Mouse (Mus musculus) CH12F3 (cell line): ENCODE measurements around the gene Lsamp.
"Not testable (repeated sequence)": the region's sequence is repeated elsewhere in the genome, so short reads cannot be mapped to it uniquely, and the experiment has no call there.

Source experiments
- in situ Hi-C: fragments of 300-500 bp; cut with MboI; formaldehyde crosslinking; loops from 2 replicates; pipeline ENCODE4 v1.14.3; 2020; ENCODE audit warnings: low sequenced_read_pairs

Gene Lsamp

DNA sequence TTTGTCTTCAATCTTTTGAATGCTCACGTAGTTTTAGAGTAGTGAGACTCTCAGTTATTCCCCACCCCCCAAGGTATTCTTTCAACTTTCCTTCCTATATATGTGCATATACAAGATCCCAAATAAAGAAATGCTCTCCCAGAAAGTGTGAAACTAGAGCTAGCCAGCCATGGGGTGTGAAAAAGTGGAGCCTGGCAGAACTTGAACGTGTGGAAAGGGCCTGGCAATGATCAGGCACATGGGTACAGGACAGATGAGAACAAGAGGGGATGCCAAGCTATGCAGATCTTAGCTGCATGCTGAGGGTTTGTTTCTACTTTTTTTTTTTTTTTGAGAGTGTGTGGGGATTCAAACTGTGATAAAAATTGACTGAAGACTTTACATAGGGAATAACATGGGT lies 1916.6 kb downstream of the Lsamp start:
- in situ Hi-C loops: no loop called here

DNA sequence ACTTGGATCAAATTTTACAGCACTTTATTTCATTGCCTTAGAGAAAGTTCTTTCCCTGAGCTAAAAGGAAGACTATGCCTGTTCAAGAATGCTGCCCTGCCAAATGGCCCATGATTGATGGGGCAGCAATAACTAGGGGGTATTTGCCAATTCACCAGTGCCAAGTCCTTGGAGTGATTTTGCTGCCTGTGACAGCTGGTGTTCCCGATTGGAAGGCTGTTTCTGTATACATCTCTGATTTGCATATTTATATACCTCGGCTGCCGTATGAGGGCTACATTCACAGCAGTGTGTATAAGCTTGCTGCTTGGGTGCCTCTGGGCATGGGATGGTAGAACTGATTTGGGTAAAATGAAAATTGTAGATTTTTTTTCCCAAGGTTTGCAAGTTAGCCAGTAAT lies 1919.5 kb downstream of the Lsamp start:
- in situ Hi-C loops: no loop called here

DNA sequence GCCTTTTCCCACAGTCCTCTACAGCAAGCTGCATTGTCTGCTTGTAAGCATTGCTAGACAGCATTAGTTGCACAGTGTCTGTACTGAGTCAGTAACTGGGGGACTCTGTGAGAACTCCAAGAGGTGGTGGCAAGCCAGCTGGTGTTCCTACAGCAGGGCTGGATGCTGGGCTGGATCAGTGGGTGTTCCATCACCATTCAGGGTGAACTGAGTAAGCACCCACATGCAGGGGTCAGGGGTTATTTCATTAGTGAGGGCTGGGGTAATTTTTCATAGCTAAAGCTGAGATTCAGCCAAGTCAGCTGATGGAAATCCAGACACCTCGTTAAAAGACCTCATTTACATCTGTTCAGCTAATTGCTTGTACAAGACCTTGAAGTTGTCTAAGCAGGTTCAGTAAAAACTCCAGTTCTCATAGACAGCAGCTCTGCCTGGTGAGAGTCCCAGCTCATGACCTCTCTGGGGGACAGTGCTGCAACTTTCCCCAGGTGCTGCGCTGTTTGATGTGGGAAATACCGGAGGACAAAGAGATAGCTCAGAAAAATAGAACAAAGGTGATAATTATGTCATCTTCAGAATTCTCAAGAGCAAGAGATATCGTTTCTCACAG lies 1928.5 kb downstream of the Lsamp start:
- in situ Hi-C loops: no loop called here

DNA sequence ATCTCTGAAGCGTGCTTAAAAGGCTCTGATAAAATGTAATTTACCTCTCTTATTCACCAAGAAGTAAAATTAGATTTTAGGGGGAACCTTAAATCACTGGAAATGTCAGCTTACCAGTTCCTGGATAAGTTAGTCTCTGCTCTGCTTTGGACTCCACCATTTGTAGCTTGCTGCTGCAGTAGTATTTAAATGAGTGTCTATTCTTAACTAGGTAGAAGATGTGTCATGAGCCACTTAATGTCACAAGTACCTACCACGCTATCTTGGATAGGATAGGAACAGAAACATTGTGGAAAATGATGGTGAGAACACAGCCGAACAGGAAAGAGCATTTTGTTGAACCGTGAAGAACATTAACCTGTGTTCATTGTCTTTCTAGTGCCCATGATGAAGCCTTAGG lies 1929.2 kb downstream of the Lsamp start:
- in situ Hi-C loops: no loop called here

DNA sequence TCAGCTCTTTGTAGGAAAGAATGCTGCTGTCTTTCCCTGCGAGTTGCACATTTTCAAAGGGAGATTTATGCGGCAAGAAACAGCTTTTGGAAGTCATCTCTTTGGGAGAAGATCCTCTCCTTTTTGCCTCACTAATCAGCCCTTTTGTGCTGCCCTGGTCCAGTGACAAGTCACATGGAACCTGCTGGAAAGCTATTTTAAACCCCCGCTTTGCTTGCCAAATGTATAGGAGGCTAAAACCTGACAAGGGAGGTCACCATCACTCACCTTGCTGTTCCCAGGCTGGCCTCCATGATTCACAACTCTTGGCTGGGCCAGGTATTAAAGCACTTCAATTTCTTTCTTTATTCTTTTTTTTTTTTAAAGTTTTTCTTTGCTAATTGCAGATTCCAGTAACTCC lies 1932.2 kb downstream of the Lsamp start:
- in situ Hi-C loops: no loop called here

DNA sequence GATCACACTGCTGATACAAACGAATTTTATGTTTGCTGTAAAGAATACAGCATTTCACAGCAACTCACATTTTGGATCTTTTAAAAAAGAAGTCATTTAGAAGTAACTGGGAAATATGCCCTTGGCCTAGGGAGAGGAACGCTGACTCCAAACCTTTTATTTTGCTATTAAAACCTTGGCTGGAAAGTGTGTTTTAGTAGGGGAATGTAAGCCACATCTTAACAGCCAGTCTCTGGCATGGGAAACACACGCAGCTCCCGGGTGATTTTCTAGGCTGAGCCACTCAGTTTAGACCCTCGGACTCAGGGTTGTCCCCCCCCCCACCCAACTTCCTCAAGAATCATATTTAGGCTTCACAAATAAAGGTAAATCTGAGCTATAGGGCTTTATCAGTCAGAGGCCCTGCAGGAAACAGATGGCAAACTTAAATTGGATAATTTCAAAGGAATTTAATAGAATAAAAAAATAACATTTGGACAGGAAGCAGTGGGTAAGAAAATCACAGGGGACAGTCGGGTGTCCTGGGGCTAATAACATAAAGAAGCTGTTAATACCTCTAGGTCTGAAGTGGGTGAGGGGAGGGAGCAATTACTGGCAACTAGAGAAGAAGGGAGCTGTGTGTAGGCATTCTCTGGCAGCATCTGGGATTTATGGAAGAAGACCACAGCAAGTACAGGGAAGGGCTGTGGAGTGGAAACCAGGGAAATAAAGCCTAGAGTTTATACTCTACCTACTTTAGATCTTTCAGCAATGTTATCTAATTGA lies 1933.1 kb downstream of the Lsamp start:
- in situ Hi-C loops: no loop called here

DNA sequence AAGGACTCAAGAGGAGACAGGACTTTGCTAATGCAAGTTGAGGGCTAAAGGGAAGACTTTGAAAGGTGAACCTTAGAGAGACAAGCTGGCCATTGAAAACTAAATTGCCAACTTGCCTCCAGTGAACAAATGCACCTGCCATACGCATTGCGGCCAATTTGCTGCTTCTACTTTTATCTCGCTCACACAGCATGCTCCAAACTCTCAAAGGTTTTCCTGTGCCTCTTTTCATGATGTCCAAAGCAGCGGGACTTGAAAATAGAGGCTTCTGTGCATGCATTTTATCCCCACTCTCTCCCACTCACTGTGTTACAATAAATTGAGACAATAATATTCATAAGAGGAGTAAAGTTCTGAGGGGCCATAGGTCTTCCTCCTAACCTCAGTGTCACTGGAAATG lies 1945.4 kb downstream of the Lsamp start:
- in situ Hi-C loops: no loop called here

DNA sequence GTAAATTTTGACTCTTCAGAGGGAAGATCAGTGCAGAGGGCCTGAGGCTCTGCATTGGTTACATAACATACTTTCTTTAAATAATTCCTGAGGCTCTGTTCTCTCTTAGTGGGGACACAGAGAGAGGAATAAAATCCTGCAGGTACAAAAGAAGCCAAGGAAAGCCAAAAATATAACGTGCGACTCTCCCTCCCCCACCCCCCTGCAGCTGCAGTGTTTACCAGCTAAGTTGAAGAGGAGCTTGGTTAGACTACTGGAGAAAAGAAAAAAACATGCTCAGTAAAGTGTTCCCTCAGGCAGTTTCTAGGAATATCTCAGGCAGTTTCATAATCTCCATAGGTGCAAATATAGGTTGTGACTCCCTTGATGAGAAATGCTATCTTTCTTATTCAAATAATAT lies 1951.5 kb downstream of the Lsamp start:
- in situ Hi-C loops: no loop called here

DNA sequence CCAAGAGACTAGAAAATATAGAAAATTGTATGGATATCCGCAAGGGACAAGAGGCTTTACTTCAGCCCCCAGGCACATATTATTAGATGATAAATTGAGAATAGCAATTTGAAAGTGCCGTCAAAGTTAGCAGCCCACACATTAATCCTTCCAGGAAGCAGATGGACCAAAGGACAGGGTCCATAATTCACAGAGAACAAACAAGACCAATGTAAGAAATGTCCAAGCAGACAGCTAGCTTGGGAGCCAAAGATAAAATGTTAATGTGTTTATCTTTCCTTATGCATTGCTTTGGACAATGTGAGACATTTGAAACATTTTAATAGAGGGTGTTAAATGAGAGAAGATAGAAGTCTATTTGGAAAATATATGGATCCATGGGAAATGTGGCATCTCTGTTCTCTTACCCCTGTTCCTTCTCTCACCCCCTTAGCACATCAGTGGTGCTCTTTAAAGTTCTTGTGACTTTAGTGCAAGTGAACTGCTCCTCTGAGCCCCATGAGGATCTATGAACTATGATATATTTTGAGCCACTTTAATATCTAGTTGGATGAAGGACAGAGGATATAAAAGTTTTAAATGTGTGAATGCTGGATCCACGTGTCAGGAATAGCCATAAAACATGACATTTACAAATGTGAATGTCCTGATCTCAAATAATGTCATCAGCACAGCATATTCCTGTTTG lies 1952.9 kb downstream of the Lsamp start:
- in situ Hi-C loops: no loop called here

DNA sequence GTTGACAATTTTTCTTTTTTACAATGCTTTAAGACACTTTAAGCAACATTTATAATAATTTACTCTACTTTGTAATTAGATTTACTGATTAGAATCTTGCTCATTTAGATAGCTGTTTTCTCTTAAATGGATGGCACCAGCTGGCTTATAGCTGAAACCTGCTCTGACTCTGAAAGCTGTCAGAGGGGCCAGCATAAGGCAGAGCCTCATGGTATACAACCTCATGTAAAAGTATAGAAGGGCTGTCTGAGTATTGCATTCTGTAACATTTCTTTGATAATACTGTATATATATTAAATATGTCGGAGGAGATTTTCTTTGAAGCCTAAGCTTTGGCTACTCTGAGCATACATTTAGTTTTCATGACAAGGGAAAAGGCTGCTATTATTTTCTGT lies 1953.4 kb downstream of the Lsamp start:
- in situ Hi-C loops: no loop called here

DNA sequence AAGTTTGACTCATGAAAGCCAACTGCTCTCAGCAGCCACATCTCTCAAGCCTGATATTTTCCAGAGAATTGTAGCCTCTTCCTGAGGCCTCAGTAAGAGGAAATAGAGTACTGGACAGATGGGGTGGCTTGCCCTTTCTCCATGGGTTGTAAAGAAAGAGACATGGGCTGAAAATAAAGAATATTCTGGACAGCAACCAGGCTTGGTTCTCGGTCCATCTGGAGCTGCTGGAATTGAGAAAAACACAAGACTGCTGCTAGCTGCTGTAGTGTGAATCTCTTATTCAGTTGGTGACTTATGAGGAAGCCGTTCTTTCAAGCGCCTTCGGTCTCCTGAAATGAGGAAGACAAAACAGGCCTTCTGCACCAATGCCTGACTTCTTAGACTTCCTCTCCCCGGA lies 1954.1 kb downstream of the Lsamp start:
- in situ Hi-C loops: no loop called here

DNA sequence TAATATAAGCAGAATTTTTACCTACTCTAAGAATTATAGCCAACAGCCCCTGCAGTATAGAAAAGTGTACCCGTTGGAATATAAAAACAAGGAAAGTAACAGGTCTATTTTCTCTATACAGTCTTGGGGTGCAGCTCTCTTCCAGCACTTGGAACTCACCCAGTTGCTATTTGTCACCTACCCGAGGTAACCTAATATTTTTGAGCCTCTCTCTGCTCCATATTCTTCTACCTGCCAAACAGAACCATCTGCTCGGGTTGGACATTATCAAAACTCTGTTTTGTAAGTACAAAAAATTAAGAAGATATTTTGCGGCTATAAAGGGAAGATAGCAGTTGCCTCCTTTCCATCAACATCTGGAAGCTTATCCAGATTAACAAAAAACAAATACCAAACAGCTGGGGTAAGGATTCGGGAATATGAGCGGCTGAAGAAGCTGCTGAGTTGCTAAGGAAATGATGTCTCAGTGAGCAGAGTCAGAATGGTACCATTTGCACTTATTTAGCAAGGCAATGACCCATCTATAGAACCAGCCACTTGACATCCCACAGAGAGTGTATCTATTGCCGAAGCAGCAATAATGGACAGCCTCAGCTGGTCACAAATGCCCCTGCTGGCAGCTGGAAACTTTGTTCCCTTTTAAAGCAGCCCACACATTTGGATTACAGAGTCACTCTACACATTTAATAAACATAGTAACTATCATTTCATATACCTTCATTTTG lies 1957.6 kb downstream of the Lsamp start:
- in situ Hi-C loops: no loop called here

DNA sequence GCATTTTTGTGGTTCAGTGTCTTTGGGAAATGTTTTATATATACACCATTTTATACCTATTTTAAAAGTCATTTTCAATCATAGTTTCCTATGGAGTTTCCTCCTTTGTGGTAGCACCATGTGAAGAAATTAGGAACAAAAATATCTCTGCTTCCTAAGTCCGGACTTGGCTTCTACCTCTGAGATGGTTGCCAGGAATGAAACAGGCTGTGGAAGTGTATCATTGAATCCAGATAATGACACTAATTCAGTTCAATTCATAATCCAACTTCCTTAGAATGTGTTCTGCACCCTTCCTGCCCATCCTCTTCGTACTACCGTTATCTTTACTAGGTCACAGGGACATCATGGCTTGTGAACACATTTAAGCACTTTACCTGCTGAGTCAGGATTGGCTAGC lies 1973.7 kb downstream of the Lsamp start:
- in situ Hi-C loops: no loop called here

DNA sequence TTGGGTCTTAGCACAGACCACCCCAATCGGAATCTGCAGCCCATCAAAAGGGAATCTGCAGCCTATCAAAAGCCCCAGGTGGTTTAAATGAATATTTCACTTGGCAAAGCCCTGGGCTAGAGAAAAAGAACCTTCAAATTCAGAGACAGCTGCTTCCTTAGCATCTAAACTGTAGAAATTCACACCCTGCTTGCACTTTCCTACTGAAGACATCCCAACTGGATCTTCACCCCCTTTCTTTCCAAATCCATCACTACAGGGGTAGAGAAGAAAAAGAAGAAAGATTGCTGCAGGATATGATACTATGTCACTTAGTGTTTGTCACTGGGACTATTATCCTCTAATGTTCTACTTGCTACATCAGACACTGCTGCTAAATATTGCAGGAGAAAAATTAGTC lies 1981.5 kb downstream of the Lsamp start:
- in situ Hi-C loops: no loop called here

DNA sequence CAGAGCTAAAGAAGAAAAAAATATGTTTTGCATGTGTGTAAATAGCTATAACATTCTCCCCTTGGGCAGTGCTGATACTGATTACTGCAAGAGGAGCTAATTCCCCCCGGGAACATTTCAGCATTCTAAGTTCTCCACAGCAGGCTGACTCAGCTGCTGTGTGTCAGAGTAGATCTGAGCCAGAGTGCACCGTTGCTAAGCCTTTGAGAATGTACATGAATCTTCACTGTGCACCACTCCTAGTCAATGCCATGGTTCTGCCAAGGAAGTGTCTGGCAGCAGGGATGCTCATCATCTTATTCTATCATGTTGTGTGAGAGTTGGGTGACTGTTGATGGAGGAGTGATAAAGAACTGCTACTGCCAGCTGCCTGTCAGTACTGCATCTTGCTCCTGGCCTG lies 1985.1 kb downstream of the Lsamp start:
- in situ Hi-C loops: no loop called here

DNA sequence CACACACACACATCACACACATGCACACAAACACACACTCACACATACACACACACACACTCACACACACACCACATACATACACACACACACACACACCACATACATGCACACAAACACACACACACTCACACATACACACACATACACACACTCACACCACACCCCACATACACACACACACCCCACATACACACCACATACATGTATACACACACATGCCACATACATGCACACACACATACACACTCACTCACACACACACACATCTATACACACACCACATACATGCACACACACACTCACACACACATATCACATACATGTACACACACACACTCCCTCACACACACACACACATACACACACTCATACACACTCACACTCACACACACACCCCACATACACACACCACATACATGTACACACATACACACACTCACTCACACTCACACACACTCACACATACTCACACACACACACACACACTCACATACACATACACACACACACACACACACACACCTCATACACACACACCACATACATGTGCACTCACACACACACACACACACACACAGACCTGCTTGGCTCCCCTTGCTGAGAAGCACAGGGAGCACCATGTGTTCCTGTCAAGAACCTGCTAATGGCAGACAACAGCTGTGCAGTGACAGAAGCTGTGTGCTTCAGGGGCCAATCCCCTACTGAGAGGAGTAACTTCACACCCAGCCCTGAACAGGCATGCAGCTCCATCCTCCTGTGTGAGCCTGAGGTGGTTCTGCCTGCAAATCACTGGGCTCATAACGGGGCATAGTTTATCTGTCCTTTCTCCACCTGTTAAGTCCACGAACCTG lies 1990.9 kb downstream of the Lsamp start:
- in situ Hi-C loops: no loop called here

DNA sequence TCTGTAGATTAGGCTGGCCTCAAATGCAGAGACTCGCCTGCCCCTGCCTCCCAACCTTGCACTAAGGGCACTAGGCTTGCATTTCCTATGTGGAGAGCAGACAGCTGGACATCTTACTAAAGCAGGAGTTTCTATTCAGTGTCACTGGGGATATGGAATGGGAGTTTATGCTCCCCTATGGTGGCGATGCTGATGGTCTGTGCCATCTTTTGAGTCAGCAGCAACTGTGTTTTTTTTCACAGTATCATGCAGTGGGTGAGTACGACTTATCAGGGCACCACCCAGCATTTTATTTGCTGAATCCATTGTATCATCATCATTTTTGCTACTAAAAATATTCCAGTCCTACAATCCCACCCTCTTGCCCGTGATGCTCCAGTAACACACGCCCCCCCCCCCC lies 1992.7 kb downstream of the Lsamp start:
- in situ Hi-C loops: no loop called here

DNA sequence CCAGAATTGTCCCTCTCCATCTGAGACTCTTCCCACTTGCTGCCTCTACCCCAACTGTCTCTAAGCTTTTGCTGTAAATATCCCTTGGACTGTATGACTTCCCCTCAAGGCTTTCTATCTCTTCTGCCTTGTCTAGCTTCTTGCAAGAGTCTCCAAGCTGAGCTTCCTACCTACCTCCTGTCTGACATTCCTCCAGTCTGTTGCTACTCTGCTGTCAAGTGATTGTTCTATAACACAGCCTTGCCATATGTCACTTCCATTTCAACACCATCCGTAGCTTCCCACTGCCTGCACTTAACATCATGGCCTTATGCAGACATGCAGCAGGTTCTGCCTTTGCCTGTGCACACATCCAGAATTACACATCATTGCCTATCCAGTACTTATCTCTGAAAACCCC lies 2012.8 kb downstream of the Lsamp start:
- in situ Hi-C loops: no loop called here

DNA sequence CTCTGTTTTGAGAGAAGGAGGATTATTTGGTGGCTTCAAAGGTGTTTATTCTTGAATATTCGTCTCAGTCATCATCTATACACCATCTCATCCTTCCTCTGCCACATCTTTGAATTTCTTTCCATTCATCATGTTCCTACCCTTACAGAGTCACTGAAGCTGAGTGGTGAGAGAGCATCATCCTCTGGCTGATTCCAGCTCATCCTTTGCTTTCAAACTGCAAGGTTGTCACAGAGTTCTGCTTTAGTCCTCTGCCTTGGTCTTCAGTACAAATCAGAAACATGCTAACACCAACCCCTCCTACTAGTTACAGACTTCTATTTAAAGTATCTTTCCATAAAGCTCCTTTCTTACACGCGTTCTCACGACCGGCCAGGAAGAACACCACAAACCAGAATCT lies 2018.8 kb downstream of the Lsamp start:
- in situ Hi-C loops: no loop called here

DNA sequence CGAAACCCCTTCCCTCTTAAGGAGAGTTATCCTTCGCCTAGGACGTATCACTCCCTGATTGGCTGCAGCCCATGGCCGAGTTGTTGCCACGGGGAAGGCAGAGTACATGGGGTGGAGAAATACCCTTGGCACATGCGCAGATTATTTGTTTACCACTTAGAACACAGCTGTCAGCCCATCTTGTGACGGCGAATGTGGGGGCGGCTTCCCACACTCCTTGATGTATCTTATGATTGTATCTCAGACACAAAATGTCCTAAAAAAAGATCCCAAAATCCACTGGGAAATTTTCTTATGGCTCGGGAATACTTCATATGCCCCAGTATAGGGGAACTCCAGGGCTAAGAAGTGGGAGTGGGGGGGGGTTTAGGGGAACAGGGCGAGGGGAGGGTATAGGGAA lies 2019.3 kb downstream of the Lsamp start:
- in situ Hi-C loops: not testable (repeated sequence)

DNA sequence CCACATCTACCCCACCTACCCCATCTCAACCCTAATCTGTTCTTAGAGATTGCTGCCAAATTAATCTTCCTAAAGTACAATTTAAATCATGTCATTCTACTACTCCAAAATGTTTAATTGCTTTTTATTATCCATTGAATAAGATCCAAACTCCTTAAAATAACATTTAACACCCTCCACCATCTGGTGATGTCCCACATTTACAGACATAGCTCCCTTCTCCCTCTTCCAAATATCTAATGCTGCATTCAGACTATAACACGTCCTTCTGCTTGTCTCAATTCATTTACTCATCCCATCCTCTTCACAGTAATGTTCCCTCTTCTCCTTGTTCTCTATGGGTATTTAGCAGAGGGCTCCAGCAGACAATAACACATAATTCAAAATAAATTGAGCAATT lies 2020.0 kb downstream of the Lsamp start:
- in situ Hi-C loops: no loop called here
